Mouse (Mus musculus) heart, embryonic 13.5 days (tissue): ENCODE data around the gene Ripor2. TPM values are rescaled to one million over a fixed set of nuclear protein-coding genes. Genes with fewer than 3 reads are reported as not detected.

ENCODE experiments used
- ATAC-seq: fragments of 200-750 bp; cut with Nextera tagmentation; 2 replicates; pipeline ENCODE4 v1.8.0; 2017; ENCODE audit warnings: moderate TSS enrichment; ENCODE audit not compliant: insufficient number of reproducible peaks, low FRiP score, low TSS enrichment; ENCODE audit errors: extremely low read depth
- H3K27ac ChIP-seq: fragments of 300-500 bp; sonication (generic); replicated peaks from 2 replicates; pipeline ENCODE4 v1.5.1; 2015; ENCODE audit warnings: moderate library complexity, mild to moderate bottlenecking, inconsistent platforms
- H3K27me3 ChIP-seq: fragments of 300-500 bp; sonication (generic); replicated peaks from 2 replicates; pipeline ENCODE4 v1.6.1; 2015; ENCODE audit warnings: mild to moderate bottlenecking, inconsistent platforms
- H3K36me3 ChIP-seq: fragments of 300-500 bp; sonication (generic); 2 replicates; pipeline ENCODE4 v1.6.1; 2015; ENCODE audit warnings: mild to moderate bottlenecking, inconsistent platforms
- H3K4me1 ChIP-seq: fragments of 300-500 bp; sonication (generic); 2 replicates; pipeline ENCODE4 v1.6.1; 2015; ENCODE audit warnings: inconsistent platforms
- H3K4me2 ChIP-seq: fragments of 300-500 bp; sonication (generic); 2 replicates; pipeline ENCODE4 v1.6.1; 2015; ENCODE audit warnings: inconsistent platforms, mild to moderate bottlenecking, moderate library complexity
- H3K4me3 ChIP-seq: fragments of 300-500 bp; sonication (generic); 2 replicates; pipeline ENCODE4 v1.5.1; 2015; ENCODE audit warnings: moderate library complexity, mild to moderate bottlenecking, inconsistent platforms
- H3K9ac ChIP-seq: fragments of 300-500 bp; sonication (generic); 2 replicates; pipeline ENCODE4 v1.6.1; 2015; ENCODE audit warnings: inconsistent platforms, mild to moderate bottlenecking, moderate library complexity
- H3K9me3 ChIP-seq: fragments of 300-500 bp; sonication (generic); 2 replicates; pipeline ENCODE4 v1.6.1; 2016; ENCODE audit warnings: inconsistent platforms
- WGBS: fragments of 180-500 bp; shearing (Covaris S2); methylation state at CpG from one replicate; pipeline ENCODE4 v1.1.7; 2015; ENCODE audit warnings: mixed read lengths; 5-methylcytosine and 5-hydroxymethylcytosine counted together
- polyA plus RNA-seq: library from polyadenylated mRNA; unstranded; fragments of >200 nt; fragmentation: Nextera tagmentation; extraction: Ambion mirVana; gene quantifications from 2 replicates; pipeline ENCODE4 v1.2.1, GENCODE M21; 2015

Gene Ripor2
- polyA plus RNA-seq: 10.1 and 10.8 TPM in 2 replicates

GRCm38 (mm10) chr13:24581833-24582232 lies at the start of gene Ripor2:
Gene Ripor2 (plus strand): TSS chr13:24582189.
- no peak within 1 kb of the TSS for H3K27ac ChIP-seq
- H3K27me3 ChIP-seq: no peaks in the 10 kb centered on the region
- no peak for ATAC-seq
- no peak within 1 kb of the TSS for H3K9ac ChIP-seq
- H3K4me3 ChIP-seq: no peak within 1 kb of the TSS
- 81% methylated on average over 10 of the region's 10 CpGs for WGBS
- no peak within 1 kb of the TSS for H3K4me2 ChIP-seq
- H3K9me3 ChIP-seq: no peaks in the 10 kb centered on the region
- peaks cover 17% of the 10 kb centered on the region for H3K4me1 ChIP-seq
- H3K36me3 ChIP-seq: no peaks in the 10 kb centered on the region

GRCm38 (mm10) chr13:24536531-24537167 lies 45.3 kb upstream of the Ripor2 start:
- no peaks in the 10 kb centered on the region for H3K36me3 ChIP-seq
- no peak overlapping the region for H3K4me3 ChIP-seq
- no peak overlapping the region for H3K9ac ChIP-seq
- H3K9me3 ChIP-seq: no peaks in the 10 kb centered on the region
- no peak for ATAC-seq
- no peak overlapping the region for H3K27ac ChIP-seq
- 66% methylated on average over 6 of the region's 6 CpGs for WGBS
- H3K4me1 ChIP-seq: peaks cover 22% of the 10 kb centered on the region
- H3K4me2 ChIP-seq: no peak overlapping the region
- no peaks in the 10 kb centered on the region for H3K27me3 ChIP-seq

GRCm38 (mm10) chr13:24538012-24538411 lies 44.0 kb upstream of the Ripor2 start:
- H3K27me3 ChIP-seq: no peaks in the 10 kb centered on the region
- H3K27ac ChIP-seq: no peak overlapping the region
- no peak overlapping the region for H3K4me3 ChIP-seq
- peaks cover 22% of the 10 kb centered on the region for H3K4me1 ChIP-seq
- ATAC-seq: no peak
- no peaks in the 10 kb centered on the region for H3K36me3 ChIP-seq
- WGBS: 89% methylated on average over 2 of the region's 2 CpGs
- H3K9ac ChIP-seq: no peak overlapping the region
- H3K9me3 ChIP-seq: no peaks in the 10 kb centered on the region
- no peak overlapping the region for H3K4me2 ChIP-seq

- 29% methylated on average over 5 of the region's 5 CpGs for WGBS
- Histone ChIP-seq H3K4me1 (peaks cover 22% of the 10 kb centered on the region), H3K27me3 (no peaks in the 10 kb centered on the region), H3K4me2 (peak overlapping the region; percentile 34; the same call in 1 of the 2 replicates), H3K4me3 (no peak overlapping the region), H3K9ac (no peak overlapping the region), H3K36me3 (no peaks in the 10 kb centered on the region), H3K27ac (peak overlapping the region; percentile 76), H3K9me3 (no peaks in the 10 kb centered on the region)
- ATAC-seq: peak; percentile 51
Measured at GRCm38 (mm10) chr13:24538941-24539340, 43.0 kb upstream of the Ripor2 start.

- Histone ChIP-seq H3K36me3 (no peaks in the 10 kb centered on the region), H3K4me1 (peaks cover 30% of the 10 kb centered on the region), H3K9ac (no peak overlapping the region), H3K27ac (no peak overlapping the region), H3K4me3 (no peak overlapping the region), H3K4me2 (no peak overlapping the region), H3K27me3 (no peaks in the 10 kb centered on the region), H3K9me3 (no peaks in the 10 kb centered on the region)
- no peak for ATAC-seq
- WGBS: 26% methylated on average over 1 of the region's 1 CpGs
Measured at GRCm38 (mm10) chr13:24545677-24546076, 36.3 kb upstream of the Ripor2 start.

GRCm38 (mm10) chr13:24546801-24547459 lies 35.1 kb upstream of the Ripor2 start:
- H3K4me3 ChIP-seq: no peak overlapping the region
- no peaks in the 10 kb centered on the region for H3K36me3 ChIP-seq
- H3K9ac ChIP-seq: no peak overlapping the region
- peaks cover 42% of the 10 kb centered on the region for H3K4me1 ChIP-seq
- H3K27me3 ChIP-seq: no peaks in the 10 kb centered on the region
- no peaks in the 10 kb centered on the region for H3K9me3 ChIP-seq
- H3K4me2 ChIP-seq: no peak overlapping the region
- ATAC-seq: peak; percentile 19; the same call in 1 of the 2 replicates
- 68% methylated on average over 12 of the region's 12 CpGs for WGBS
- H3K27ac ChIP-seq: no peak overlapping the region

- H3K9me3 ChIP-seq: no peaks in the 10 kb centered on the region
- ATAC-seq: no peak
- H3K9ac ChIP-seq: no peak overlapping the region
- no peaks in the 10 kb centered on the region for H3K27me3 ChIP-seq
- no peak overlapping the region for H3K4me2 ChIP-seq
- peaks cover 55% of the 10 kb centered on the region for H3K4me1 ChIP-seq
- no peak overlapping the region for H3K27ac ChIP-seq
- H3K36me3 ChIP-seq: no peaks in the 10 kb centered on the region
- H3K4me3 ChIP-seq: no peak overlapping the region
Measured at GRCm38 (mm10) chr13:24548911-24549310, 33.1 kb upstream of the Ripor2 start.

GRCm38 (mm10) chr13:24551100-24551931 lies 30.7 kb upstream of the Ripor2 start:
- WGBS: 17% methylated on average over 6 of the region's 14 CpGs
- Histone ChIP-seq H3K9ac (peak overlapping the region; percentile 58), H3K4me1 (peaks cover 55% of the 10 kb centered on the region), H3K4me2 (peak overlapping the region; percentile 49), H3K27ac (peak overlapping the region; percentile 22; the same call in 1 of the 2 replicates), H3K9me3 (no peaks in the 10 kb centered on the region), H3K36me3 (no peaks in the 10 kb centered on the region), H3K27me3 (no peaks in the 10 kb centered on the region), H3K4me3 (no peak overlapping the region)
- ATAC-seq: no peak

- whole genome bisulfite sequencing: 55% methylated on average over 4 of the region's 4 CpGs
- H3K4me2 ChIP-seq: peak overlapping the region; percentile 49; the same call in 1 of the 2 replicates
- no peaks in the 10 kb centered on the region for H3K27me3 ChIP-seq
- no peak for ATAC-seq
- no peaks in the 10 kb centered on the region for H3K36me3 ChIP-seq
- H3K4me1 ChIP-seq: peaks cover 50% of the 10 kb centered on the region
- peak overlapping the region; percentile 22; the same call in 1 of the 2 replicates for H3K27ac ChIP-seq
- H3K4me3 ChIP-seq: no peak overlapping the region
- H3K9ac ChIP-seq: no peak overlapping the region; the same call in 1 of the 2 replicates
- H3K9me3 ChIP-seq: no peaks in the 10 kb centered on the region
Measured at GRCm38 (mm10) chr13:24552039-24552438, 29.9 kb upstream of the Ripor2 start.

GRCm38 (mm10) chr13:24561391-24561790 lies 20.6 kb upstream of the Ripor2 start:
- H3K27ac ChIP-seq: no peak overlapping the region
- no peak for ATAC-seq
- no peaks in the 10 kb centered on the region for H3K9me3 ChIP-seq
- H3K9ac ChIP-seq: no peak overlapping the region
- WGBS: 84% methylated on average over 5 of the region's 5 CpGs
- H3K4me3 ChIP-seq: no peak overlapping the region
- H3K4me1 ChIP-seq: peaks cover 25% of the 10 kb centered on the region
- no peak overlapping the region for H3K4me2 ChIP-seq
- H3K36me3 ChIP-seq: no peaks in the 10 kb centered on the region
- no peaks in the 10 kb centered on the region for H3K27me3 ChIP-seq

GRCm38 (mm10) chr13:24564706-24565105 lies 17.3 kb upstream of the Ripor2 start:
- H3K9ac ChIP-seq: peak overlapping the region; percentile 47; the same call in 1 of the 2 replicates
- H3K27ac ChIP-seq: peak overlapping the region; percentile 96
- H3K4me2 ChIP-seq: peak overlapping the region; percentile 53
- H3K27me3 ChIP-seq: no peaks in the 10 kb centered on the region
- no peaks in the 10 kb centered on the region for H3K36me3 ChIP-seq
- ATAC-seq: no peak
- no peak overlapping the region for H3K4me3 ChIP-seq
- peaks cover 43% of the 10 kb centered on the region for H3K4me1 ChIP-seq
- H3K9me3 ChIP-seq: no peaks in the 10 kb centered on the region
- 42% methylated on average over 8 of the region's 8 CpGs for WGBS
